Mouse (Mus musculus): Measurements from ENCODE around the gene Cars2. TPM values are rescaled to one million over a fixed set of nuclear protein-coding genes. Genes with fewer than 3 reads are reported as not detected.
"Not testable (repeated sequence)": the region's sequence is repeated elsewhere in the genome, so short reads cannot be mapped to it uniquely, and the experiment has no call there.

Gene Cars2
- total RNA-seq, 1 experiment from 2014 or later = 41.7 TPM

DNA sequence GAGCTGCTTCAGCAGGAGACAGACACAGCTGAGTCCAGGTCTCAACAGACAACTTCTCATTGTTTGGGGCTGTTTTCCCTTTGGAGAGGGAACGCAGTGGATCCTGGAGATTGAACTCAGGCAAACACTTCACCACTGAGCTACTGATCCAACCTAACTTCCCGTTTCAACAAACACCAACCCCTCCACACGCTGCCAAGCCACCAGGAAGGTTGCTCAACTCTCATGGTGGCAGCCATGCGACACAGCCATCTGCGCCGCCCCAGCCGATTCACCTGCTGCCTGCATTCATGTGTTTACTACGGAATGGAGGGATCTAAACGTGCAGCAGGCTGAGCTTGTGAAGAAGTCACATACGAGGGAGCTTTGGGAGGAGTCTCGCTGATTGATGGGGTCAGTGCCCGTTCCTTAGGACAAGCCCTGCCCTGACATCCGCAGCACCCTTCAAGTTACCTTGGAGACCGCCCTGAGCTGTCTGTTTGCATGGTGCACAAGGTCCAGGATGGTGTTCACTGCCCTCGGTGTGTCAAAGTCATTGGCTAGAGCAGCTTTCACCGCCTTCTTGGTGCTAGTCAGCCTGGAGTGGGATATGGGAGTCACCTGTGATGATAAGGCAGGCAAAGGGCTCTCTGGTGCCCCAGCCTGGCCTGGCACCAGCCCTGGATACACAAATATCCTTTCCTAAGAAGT lies 33.1 kb downstream of the Cars2 start:
- ATAC-seq (replicated peaks; ENCODE audit: low read depth, poor library complexity, severe bottlenecking) = peak; percentile 62

DNA sequence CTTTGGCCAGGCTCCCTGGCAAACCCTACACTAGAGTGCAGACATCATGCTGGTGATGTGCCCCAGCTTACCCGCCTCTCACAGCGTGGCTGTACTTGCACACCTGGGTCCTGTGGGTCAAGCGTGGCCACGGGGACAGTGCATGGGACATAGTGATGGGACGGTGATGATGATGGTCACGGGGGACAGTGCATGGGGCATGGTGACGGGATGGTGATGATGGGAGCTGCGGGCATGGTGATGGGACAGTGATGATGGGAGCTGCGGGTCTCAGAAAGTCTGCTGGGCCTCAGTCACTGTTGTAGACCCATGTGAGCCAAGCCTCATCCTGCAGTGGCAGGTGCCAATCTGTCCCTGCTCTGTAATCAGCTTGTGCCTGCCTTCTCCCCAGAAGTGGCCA lies 34.3 kb downstream of the Cars2 start:
- no peak for ATAC-seq (replicated peaks; ENCODE audit: low read depth, poor library complexity, severe bottlenecking)

- no peak for ATAC-seq (replicated peaks; ENCODE audit: low read depth, poor library complexity, severe bottlenecking)
Observed at GRCm38 (mm10) chr8:11513247-11513646, 37.3 kb downstream of the Cars2 start.

GRCm38 (mm10) chr8:11512711-11513110 lies 37.9 kb downstream of the Cars2 start:
- peak; percentile 39; the same call in 1 of the 2 replicates for ATAC-seq (replicated peaks; ENCODE audit: low read depth, poor library complexity, severe bottlenecking)

- no peak for ATAC-seq (replicated peaks; ENCODE audit: low read depth, poor library complexity, severe bottlenecking)
Observed at GRCm38 (mm10) chr8:11510971-11511370, 39.6 kb downstream of the Cars2 start.

DNA sequence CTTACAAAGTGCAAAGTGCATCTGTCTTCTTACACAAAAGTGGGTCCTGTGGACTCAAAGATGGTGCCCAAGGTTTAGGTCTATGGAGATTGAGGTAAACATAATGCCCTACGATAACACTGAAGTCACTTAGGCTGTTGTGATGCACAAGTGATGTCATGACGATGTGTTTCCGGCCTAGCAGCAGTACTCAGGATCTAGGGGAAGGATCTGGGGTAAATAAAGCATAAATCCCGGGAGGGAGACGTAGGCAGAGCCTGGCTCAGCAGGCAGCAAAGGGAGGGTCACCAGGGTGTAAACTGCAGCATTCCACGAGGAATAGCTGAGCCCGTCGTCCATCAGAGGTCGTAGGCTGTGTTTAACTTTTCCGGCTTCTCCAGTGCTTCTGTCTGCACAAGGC lies 41.7 kb downstream of the Cars2 start:
- no peak for ATAC-seq (replicated peaks; ENCODE audit: low read depth, poor library complexity, severe bottlenecking)

GRCm38 (mm10) chr8:11506802-11507201 lies 43.8 kb downstream of the Cars2 start:
- ATAC-seq (replicated peaks; ENCODE audit: low read depth, poor library complexity, severe bottlenecking) = peak; percentile 81

DNA sequence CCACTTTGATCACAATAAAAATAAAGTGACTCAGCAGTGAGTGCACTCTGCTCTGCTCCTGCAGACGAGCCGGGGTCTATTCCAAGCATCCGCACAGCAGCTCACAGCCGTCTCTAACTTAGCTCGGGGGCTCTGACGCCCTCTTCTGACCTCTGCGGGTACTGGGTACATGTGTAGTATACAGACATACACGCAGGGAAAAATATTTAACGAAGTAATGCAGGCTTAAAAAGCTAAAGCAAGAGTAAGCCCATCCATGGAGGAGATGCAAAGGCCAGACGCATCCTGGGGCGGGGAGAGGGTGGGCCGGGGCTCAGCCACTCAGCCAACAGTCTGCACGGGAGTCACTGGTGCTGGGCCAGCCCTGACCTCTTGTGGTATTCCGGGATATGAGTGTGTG lies 44.5 kb downstream of the Cars2 start:
- ATAC-seq (replicated peaks; ENCODE audit: low read depth, poor library complexity, severe bottlenecking) = no peak

- 0 out of 2 replicates have a peak, but pooled peaks have one; percentile 19 for ATAC-seq (replicated peaks; ENCODE audit: low read depth, poor library complexity, severe bottlenecking)
Observed at GRCm38 (mm10) chr8:11503476-11504232, 46.9 kb downstream of the Cars2 start.

- ATAC-seq (replicated peaks; ENCODE audit: low read depth, poor library complexity, severe bottlenecking) = no peak
Observed at GRCm38 (mm10) chr8:11498786-11499485, 51.6 kb downstream of the Cars2 start.

DNA sequence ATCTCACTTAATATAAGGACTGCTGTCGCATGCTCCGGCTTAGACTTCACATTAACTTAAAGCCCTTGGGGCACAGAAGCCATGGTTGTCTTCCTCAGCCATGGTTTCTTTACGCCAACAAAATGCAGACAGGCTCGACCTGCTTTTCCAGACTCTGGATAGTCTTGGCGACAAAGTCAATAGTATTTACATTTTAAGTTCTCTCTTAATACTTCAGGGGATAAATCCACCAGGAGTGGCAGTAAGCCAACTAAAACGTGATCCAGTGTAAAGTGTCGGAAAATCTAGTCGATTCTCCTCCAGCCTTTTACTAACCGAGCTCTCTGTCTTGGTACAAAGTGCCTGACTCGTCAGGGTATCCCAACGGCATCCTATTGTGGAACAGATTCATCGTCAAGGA lies 52.3 kb downstream of the Cars2 start:
- no peak for ATAC-seq (replicated peaks; ENCODE audit: low read depth, poor library complexity, severe bottlenecking)

- peak; percentile 98 for ATAC-seq (replicated peaks; ENCODE audit: low read depth, poor library complexity, severe bottlenecking)
Observed at GRCm38 (mm10) chr8:11497017-11497990, 53.3 kb downstream of the Cars2 start, which contains the start of gene Naxd. Gene Naxd (plus strand): TSS chr8:11497506.

GRCm38 (mm10) chr8:11492340-11492739 lies 58.2 kb downstream of the Cars2 start:
- ATAC-seq (replicated peaks; ENCODE audit: low read depth, poor library complexity, severe bottlenecking) = not testable (repeated sequence)

GRCm38 (mm10) chr8:11487229-11487628 lies 63.4 kb downstream of the Cars2 start:
- no peak for ATAC-seq (replicated peaks; ENCODE audit: low read depth, poor library complexity, severe bottlenecking)

DNA sequence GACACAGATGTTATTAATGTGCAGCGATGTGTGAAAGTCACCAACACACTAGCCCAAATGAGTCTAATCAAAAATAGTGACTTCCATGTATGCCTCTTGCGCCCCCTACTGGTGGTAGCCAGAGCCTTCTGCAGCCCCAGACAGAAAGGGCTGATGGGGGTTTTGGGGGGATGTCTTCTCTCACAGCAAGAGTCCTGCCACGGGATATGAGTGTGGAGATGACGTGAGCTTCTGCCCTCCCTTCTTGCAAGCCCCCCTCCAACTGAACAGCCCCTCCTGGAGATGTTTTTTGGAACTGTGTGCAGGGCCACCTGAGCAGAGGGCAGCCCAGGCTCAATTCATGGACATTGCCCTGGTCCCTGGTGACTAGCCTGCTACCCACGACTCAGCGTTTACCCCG lies 64.4 kb downstream of the Cars2 start:
- peak; percentile 71; the same call in 1 of the 2 replicates for ATAC-seq (replicated peaks; ENCODE audit: low read depth, poor library complexity, severe bottlenecking)

- no peak for ATAC-seq (replicated peaks; ENCODE audit: low read depth, poor library complexity, severe bottlenecking)
Observed at GRCm38 (mm10) chr8:11482537-11482936, 68.0 kb downstream of the Cars2 start.

DNA sequence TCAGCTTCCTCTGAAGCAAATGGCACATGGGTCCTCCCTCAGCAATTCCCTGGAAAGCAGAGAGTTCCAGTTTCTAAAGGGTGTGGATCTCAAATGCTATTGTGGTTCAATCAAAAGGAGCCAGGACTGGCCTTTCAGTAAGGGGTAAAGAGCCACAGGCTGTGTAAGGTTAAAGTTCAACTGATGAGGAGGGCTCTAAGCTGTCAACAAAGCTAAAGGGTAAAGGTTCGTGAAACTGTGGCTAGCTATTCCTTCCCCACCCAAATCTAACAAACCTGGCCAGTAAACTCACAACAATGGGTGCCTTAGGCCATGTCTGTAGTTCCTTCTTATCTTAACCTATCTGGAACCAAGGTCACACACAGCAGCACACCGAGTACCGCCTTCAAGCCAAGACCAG lies 68.7 kb downstream of the Cars2 start:
- no peak for ATAC-seq (replicated peaks; ENCODE audit: low read depth, poor library complexity, severe bottlenecking)

DNA sequence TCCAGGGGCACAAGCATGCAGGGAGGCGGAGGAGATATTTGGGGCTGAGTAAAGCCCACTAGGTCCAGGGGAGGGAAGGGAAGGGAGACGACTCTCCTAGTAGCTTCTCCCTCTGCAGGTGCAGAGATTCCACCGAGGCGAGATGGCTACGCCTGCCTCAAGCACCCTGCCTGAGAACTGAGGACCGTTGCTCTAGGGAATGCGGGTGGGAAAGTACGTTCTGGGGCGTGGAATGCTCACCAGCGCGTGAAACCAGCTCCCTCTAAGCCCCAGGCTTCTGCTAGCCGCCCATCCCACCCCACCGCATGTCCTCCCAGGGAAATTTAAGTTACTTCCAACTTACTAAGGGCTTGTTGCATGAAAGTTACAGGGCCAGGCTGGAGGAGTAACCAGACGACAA lies 71.0 kb downstream of the Cars2 start:
- ATAC-seq (replicated peaks; ENCODE audit: low read depth, poor library complexity, severe bottlenecking) = no peak

DNA sequence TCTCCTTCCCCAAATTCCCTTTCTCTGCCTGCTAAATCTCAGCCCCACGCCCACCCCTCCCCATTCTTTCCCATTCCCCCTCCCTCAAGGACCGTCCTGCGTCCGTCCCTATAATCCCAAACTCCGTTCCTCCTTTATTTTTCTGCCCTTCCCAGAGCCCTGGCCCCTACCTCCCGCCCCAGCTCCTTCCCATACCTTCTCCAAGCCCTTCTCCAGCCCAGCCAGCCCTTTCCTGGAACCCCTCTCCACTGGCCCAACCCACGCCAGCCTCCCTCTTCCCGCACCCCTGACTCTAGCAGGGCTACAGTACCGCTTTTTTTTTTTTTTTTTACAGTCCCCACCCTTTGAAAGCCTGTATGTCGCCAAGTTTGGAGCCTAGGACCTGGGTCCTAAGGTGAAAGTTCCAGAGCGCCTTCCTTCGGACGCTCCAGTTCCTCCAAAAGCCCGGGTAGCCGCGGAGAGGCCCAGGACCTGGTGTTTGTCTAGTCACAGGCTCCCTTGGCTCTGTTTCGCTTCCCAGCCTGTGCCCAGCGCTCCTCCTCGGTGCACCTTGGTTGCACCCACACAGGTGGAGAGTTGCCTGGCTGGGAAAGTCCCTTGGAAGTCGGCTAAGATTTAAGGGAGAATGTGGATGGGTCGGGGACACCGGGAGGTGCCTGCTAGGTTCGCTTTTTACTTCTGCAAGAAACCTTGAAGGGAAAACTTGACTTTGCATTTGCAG lies 71.6 kb downstream of the Cars2 start:
- no peak for ATAC-seq (replicated peaks; ENCODE audit: low read depth, poor library complexity, severe bottlenecking)
